Mouse (Mus musculus) C2C12 (cell line): ENCODE measurements around the gene Hnrnph3.

Experiments used
- CEBPB ChIP-seq: IDR thresholded peaks from one replicate; pipeline ENCODE4 v1.6.1; 2011; ENCODE audit warnings: low read depth, mild to moderate bottlenecking, control low read depth, moderate library complexity
- USF1 ChIP-seq: IDR thresholded peaks from one replicate; pipeline ENCODE4 v1.6.1; 2011; ENCODE audit warnings: low read depth, mild to moderate bottlenecking, control low read depth, moderate library complexity

DNA sequence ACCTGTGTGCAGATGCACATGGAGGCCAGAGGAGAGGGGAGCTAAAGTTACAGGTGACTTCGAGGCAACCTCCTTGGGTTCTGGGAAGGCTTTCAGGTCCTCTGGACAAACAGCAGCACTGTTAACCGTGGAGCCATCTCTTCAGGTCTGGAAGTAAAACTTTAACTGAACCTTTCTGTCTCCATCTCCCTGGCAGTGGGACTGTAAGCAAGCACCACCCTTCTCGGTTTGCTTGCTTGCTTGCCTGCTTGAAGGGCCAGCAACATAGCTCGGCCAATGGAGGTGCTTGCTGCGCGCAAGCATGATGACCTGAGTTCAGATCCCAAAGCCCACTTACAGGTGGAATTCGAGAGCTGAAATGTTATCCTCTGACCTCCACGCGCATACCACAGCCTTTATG is 40.5 kb upstream of the Hnrnph3 start:
- TF ChIP-seq CEBPB (no peak), USF1 (no peak)
